Mouse (Mus musculus): Measurements from ENCODE around the gene Necap1. TPM values are rescaled to one million over a fixed set of nuclear protein-coding genes. Genes with fewer than 3 reads are reported as not detected.

Gene Necap1
- polyA plus RNA-seq, 1 experiment from 2014 or later, result 56.2 TPM

DNA sequence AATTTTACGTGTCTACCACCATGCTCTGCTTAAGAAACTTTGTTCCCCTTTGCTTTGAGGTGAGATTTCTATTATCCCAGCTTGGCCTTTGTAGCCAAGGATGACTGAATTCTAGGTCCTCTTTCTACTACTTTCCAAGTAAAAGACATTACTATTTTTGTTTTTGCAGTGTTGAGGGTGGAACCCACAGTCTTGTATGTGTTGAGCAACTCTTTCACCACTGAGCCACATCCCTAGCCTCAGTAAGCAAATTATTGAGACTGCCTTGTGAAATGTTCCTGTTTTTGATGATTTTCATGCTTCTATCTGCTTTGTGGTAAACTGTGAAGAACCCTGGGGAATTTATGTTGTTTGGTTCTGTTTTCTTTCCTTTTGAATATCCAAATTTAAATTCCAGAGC is 11.4 kb upstream of the Necap1 start:
- Histone ChIP-seq H3K27me3 (ENCODE audit: low read depth, poor library complexity, severe bottlenecking) (no peaks in the 10 kb centered on the region), H3K36me3 (no peaks in the 10 kb centered on the region), H3K27ac (no peak overlapping the region), H3K4me1 (no peaks in the 10 kb centered on the region), H3K4me3 (no peak overlapping the region), H3K9me3 (replicated peaks) (peaks cover 2% of the 10 kb centered on the region; the same call in 1 of the 2 replicates)
- DNase-seq (ENCODE audit: low spot score), result no peak
- 91% methylated on average over 1 of the region's 1 CpGs for WGBS

DNA sequence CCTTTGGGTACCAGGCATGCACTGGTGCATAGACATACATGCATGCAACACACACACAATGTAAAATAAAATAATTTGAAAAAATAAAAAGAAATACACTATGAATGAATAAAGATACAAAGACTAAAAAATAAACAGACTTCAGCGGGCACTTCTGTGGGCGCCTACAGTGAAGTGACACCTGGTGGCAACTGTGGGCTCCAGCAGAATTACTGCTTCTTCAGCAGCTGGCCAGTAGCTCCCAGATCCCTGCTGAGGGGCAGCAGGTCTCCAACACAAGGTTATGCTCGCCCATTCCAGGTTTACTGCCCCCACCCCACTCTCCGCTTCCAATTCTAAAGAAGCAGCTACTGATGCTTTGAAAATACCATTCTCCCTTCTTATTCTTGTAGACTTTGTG is 6.4 kb upstream of the Necap1 start:
- Histone ChIP-seq H3K4me1 (no peaks in the 10 kb centered on the region), H3K4me3 (no peak overlapping the region), H3K36me3 (no peaks in the 10 kb centered on the region), H3K9me3 (replicated peaks) (no peaks in the 10 kb centered on the region), H3K27ac (no peak overlapping the region), H3K27me3 (ENCODE audit: low read depth, poor library complexity, severe bottlenecking) (no peaks in the 10 kb centered on the region)
- no peak for DNase-seq (ENCODE audit: low spot score)
- WGBS, result 67% methylated on average over 4 of the region's 4 CpGs

DNA sequence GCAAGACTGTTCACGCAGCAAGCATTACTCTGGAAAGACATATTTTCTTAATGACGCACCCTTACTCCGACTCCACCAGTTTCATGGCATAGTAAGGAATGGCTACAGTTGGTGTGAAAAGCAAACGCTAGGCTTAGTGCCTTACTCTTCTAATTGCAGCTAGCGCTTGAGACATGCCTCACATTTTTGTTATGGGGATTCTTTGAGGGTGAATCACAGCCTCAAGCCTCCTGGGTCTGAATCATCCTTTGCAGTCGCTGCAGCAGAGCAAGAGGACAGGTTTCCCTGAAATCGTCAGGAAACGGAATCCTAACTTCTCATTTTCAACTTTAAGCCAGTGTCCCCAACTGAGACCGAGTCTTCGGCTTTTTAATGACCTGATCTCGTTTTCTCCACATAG is 4.4 kb upstream of the Necap1 start:
- no peaks in the 10 kb centered on the region for H3K36me3 ChIP-seq
- no peaks in the 10 kb centered on the region for H3K27me3 ChIP-seq (ENCODE audit: low read depth, poor library complexity, severe bottlenecking)
- no peak for DNase-seq (ENCODE audit: low spot score)
- no peaks in the 10 kb centered on the region for H3K9me3 ChIP-seq (replicated peaks)
- no peaks in the 10 kb centered on the region for H3K4me1 ChIP-seq
- 83% methylated on average over 11 of the region's 11 CpGs for WGBS
- no peak overlapping the region for H3K4me3 ChIP-seq
- no peak overlapping the region for H3K27ac ChIP-seq

DNA sequence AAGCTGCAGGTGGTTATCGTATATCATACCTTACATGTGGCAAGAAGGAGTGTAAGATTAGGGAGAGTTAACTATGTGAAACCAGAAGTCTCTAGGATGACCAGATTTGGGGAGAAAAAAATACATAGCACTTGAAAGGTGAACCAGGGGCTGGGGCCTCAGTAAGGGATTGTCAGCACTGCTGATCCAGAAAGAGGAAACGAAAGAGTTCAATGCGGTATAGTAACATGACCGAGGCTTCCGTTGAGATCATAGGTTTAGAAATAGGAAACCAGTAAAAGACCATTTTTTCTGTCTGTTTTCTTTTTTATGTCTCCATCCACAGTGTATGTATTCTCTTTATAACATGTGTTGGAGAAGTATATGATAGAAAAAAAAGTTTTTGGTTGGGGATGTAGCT is 1.5 kb upstream of the Necap1 start:
- WGBS, result 97% methylated on average over 5 of the region's 5 CpGs
- Histone ChIP-seq H3K27ac (no peak overlapping the region), H3K36me3 (peaks cover 19% of the 10 kb centered on the region), H3K4me3 (no peak overlapping the region), H3K9me3 (replicated peaks) (no peaks in the 10 kb centered on the region), H3K27me3 (ENCODE audit: low read depth, poor library complexity, severe bottlenecking) (no peaks in the 10 kb centered on the region), H3K4me1 (peaks cover 5% of the 10 kb centered on the region; the same call in 1 of the 2 replicates)
- no peak for DNase-seq (ENCODE audit: low spot score)

DNA sequence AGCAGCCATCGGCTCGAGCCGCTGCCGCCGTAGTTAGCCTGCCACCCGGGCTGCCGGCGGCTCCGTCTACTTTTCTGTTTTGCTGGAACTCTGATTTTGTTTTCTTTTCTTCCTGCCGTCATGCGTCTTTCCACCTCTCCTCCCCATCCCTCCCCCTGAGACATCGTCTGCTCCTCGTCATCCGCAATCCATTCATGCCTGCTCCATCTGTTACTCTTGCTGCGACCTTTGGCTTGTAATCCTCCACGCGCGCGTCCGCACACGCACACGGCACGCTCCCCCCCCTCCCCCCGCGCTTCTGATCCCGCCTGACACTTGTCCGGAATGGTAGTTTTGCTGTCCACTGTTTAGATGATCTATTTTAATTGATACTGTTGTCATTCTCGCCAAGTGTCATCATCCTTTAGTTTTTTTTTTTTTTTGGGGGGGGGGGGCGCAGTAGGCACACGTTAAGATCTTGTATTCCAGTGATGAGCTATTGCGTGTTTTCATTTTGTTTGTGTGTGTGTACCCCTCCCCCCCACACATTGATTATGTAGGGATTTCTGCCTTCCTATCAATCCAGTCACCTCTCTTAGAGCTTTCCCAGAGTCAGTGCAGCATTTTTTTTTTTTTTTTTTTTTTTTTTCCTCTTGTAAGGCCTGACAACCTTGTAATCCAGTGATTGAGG is 581 bp downstream of the Necap1 start:
- H3K9me3 ChIP-seq (replicated peaks), result no peaks in the 10 kb centered on the region
- H3K27ac ChIP-seq, result peak overlapping the region; percentile 84
- under 1% methylated on average over 31 of the region's 31 CpGs for WGBS
- no peaks in the 10 kb centered on the region for H3K27me3 ChIP-seq (ENCODE audit: low read depth, poor library complexity, severe bottlenecking)
- DNase-seq (ENCODE audit: low spot score), result no peak
- peaks cover 39% of the 10 kb centered on the region for H3K36me3 ChIP-seq
- H3K4me1 ChIP-seq, result peaks cover 5% of the 10 kb centered on the region; the same call in 1 of the 2 replicates
- peak overlapping the region; percentile 63 for H3K4me3 ChIP-seq

DNA sequence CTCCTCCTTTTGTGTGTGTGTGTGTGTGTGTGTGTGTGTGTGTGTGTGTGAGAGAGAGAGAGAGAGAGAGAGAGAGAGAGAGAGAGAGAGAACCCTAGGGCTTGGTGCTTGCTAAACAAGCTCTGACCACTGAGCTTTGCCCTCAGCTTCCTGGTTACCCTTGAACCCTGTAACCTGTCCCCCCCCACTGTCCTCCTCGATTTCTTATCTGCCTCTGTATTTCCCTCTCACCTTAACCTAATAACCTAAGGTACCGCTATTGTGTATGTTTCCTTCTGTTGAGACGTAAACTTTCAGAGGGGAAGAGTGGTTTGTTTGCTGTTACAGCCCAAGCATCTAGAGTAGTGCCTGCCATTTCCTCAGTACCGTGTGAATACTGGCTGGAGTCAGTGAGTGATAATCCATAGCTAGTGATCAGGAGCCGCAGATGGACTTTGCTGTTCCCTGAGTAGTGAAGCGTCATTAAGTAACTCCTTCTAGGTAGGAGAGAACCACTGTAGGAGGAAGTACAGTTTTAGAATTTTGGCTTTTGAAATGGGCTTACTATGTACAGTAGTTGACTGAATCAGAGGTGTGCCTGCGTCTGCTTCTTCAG is 5.0 kb downstream of the Necap1 start:
- 93% methylated on average over 7 of the region's 7 CpGs for WGBS
- peaks cover 5% of the 10 kb centered on the region; the same call in 1 of the 2 replicates for H3K4me1 ChIP-seq
- no peaks in the 10 kb centered on the region for H3K27me3 ChIP-seq (ENCODE audit: low read depth, poor library complexity, severe bottlenecking)
- no peaks in the 10 kb centered on the region for H3K9me3 ChIP-seq (replicated peaks)
- no peak for DNase-seq (ENCODE audit: low spot score)
- H3K36me3 ChIP-seq, result peaks cover 83% of the 10 kb centered on the region
- no peak overlapping the region for H3K27ac ChIP-seq
- no peak overlapping the region for H3K4me3 ChIP-seq

DNA sequence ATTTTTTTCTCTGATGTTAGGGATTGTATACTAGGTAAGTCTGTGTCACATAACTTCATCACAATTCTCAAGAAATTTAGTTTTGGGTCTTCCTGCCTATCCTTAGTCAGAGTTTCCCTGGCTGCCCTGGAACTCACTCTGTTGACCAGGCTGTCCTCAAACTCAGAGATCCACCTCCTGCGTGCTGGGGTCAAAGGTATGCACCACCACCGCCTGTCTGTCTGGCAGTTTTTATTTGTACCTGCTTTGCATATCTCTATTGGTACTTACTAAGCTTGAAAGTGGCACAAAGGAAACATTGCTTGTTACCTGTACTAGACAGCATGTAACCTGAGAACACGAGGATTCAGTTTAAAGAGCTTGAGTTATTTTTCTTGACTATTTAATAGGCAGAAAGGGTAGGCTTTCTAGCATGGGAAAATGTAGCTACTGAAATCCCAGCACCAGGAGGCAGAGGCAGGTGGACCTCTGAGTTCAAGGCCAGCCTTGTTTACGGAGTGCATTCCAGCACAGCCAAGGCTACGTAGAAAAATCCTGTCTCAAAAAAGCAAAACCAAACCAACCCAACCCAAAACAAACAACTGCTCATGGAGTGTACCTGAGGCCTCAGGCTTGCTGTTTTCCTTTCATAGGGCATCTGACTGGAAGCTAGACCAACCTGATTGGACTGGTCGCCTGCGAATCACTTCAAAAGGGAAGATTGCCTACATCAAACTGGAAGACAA is 5.7 kb downstream of the Necap1 start:
- Histone ChIP-seq H3K4me1 (peaks cover 5% of the 10 kb centered on the region; the same call in 1 of the 2 replicates), H3K27ac (no peak overlapping the region), H3K27me3 (ENCODE audit: low read depth, poor library complexity, severe bottlenecking) (no peaks in the 10 kb centered on the region), H3K4me3 (no peak overlapping the region), H3K36me3 (peaks cover 90% of the 10 kb centered on the region), H3K9me3 (replicated peaks) (no peaks in the 10 kb centered on the region)
- WGBS, result 92% methylated on average over 7 of the region's 7 CpGs
- DNase-seq (ENCODE audit: low spot score), result no peak

DNA sequence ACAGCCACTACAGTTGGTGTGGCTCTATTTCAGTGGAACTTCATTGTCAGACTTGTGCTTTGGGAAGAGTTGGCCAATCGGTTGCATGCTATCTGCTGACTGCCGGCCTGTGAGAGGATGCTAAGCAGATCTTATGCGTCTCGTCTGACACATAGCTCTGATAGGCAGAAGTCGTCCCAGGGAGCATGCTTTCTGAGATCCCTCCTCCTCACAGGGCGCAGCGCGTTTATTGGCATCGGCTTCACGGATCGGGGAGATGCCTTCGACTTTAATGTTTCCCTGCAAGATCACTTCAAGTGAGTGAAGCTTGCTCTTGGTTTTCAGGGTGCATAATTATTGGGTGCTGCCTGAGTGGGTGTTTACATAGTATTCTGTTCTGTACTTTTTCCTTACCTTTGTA is 7.0 kb downstream of the Necap1 start:
- Histone ChIP-seq H3K9me3 (replicated peaks) (no peaks in the 10 kb centered on the region), H3K4me1 (no peaks in the 10 kb centered on the region), H3K36me3 (peaks cover 99% of the 10 kb centered on the region), H3K27ac (no peak overlapping the region), H3K4me3 (no peak overlapping the region), H3K27me3 (ENCODE audit: low read depth, poor library complexity, severe bottlenecking) (no peaks in the 10 kb centered on the region)
- 94% methylated on average over 12 of the region's 12 CpGs for WGBS
- no peak for DNase-seq (ENCODE audit: low spot score)

DNA sequence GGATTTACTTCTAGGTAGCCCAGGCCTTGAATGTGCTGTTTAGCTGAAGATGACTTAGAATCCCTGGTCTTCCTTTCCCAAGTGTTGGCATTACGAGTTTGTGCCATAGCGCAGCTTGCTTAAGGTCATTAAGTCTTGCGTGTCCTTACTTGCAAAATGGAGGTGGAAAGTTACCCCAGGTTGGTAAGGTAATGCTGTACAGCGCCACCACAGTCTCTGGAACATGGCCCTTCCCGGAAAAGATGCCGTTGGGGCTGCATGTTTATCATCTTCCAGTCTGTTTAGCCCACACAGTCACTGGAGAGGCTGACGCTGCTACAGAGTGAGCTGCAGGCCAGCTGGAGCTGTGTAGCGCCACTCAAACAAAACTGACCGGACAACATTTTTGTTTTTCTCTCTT is 9.3 kb downstream of the Necap1 start:
- Histone ChIP-seq H3K36me3 (peaks cover 99% of the 10 kb centered on the region), H3K27ac (no peak overlapping the region), H3K27me3 (ENCODE audit: low read depth, poor library complexity, severe bottlenecking) (no peaks in the 10 kb centered on the region), H3K4me3 (no peak overlapping the region), H3K4me1 (no peaks in the 10 kb centered on the region), H3K9me3 (replicated peaks) (no peaks in the 10 kb centered on the region)
- 94% methylated on average over 9 of the region's 9 CpGs for WGBS
- DNase-seq (ENCODE audit: low spot score), result no peak

DNA sequence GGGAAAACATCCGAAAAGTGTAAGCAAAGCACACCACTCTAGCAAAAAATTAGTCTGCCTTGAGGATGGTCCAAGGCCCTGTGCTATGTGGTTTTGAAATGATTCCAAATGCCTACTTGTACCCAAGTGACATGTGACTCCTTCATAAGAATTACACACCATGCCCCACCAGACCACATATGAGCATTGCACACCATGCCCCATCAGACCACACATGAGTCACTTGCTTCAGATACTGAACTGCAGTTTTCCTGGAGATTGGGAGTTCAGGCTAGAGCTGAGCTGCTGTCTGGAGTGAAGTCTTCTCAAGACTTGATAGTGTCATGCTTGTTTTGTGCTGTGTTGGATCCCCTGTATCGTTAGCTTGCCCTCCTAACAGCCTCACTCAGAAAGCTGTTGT is 15.3 kb downstream of the Necap1 start:
- peak; percentile 26 for DNase-seq (ENCODE audit: low spot score)
- no peaks in the 10 kb centered on the region for H3K4me1 ChIP-seq
- WGBS, result 92% methylated on average over 2 of the region's 2 CpGs
- peaks cover 70% of the 10 kb centered on the region for H3K36me3 ChIP-seq
- H3K27ac ChIP-seq, result no peak overlapping the region
- no peaks in the 10 kb centered on the region for H3K27me3 ChIP-seq (ENCODE audit: low read depth, poor library complexity, severe bottlenecking)
- no peak overlapping the region for H3K4me3 ChIP-seq
- no peaks in the 10 kb centered on the region for H3K9me3 ChIP-seq (replicated peaks)

DNA sequence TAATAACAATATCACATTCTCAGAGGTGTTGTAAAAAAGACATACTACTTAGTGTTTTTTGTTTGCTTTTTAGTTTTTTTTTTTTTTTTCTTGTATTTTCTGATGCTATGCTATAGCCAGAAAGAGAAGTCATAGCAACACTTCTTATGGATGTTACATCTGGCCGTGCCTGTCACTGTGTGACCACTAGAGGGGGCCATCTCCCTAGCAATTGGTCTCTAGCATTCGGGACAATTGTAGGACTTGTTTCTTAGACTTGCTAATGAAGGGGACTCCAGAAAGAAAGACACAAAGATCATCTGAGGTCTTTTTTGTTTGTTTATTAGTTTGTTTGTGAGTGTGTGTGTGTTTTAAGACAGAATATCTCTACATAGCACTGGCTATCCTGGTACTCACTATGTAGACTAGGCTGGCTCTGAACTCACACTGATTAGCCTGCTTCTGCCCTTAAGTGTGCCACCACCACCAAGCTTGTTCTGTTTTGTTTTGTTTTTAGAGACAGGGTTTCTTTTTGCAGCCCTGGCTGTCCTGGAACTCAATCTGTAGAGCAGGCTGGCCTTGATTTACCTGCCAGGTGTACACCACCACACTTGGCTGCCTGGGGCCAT is 18.3 kb downstream of the Necap1 start:
- DNase-seq (ENCODE audit: low spot score), result peak; percentile 61
- H3K27ac ChIP-seq, result no peak overlapping the region
- no peak overlapping the region for H3K4me3 ChIP-seq
- 23% methylated on average over 2 of the region's 2 CpGs for WGBS
- H3K4me1 ChIP-seq, result no peaks in the 10 kb centered on the region
- peaks cover 45% of the 10 kb centered on the region for H3K36me3 ChIP-seq
- H3K27me3 ChIP-seq (ENCODE audit: low read depth, poor library complexity, severe bottlenecking), result no peaks in the 10 kb centered on the region
- no peaks in the 10 kb centered on the region for H3K9me3 ChIP-seq (replicated peaks)

DNA sequence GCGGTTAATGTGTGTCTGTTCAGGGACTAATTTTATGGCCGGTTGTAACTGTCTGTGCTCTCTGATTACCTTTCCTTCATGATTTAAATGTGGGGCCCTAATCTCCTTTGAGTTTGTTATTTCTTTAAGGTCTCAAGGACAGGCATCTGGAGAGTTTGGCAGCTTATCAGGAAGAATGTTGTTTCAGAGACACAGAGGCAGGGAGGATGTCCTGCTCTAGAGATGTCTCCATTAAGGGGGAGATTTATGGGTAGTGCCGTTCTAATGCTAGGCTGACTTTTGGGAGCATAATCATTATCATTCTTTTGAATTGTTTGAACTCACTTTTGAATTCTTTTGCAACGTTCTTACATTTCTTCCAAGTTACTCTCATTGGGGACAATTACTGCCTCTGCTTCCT is 45.6 kb downstream of the Necap1 start:
- WGBS, result 40% methylated on average over 4 of the region's 4 CpGs

DNA sequence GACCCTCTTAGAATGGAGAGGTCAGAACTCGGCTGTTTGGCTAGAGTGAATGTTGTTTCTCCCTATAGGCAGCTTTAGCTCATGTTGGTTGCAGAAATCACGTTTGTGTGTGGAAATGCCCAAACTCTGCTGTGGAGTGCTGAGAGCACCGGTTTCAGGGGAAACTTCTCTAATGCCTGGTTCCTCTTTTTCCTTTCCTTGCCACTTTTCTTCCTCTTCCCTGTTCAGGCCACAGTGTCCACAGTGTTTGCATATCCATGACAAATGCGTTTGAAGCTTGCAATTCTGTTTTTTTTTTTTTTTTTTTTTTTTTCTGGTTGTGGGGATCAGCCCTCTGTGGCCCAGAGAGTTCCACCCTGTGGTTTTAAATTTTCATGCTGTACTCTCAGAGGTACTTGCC is 47.2 kb downstream of the Necap1 start, which contains the start of gene Clec4a1:
Gene Clec4a1 (plus strand): TSS at position 398 of the 400 bp plus-strand sequence.
- no peaks in the 10 kb centered on the region for H3K4me1 ChIP-seq
- no peaks in the 10 kb centered on the region for H3K27me3 ChIP-seq (ENCODE audit: low read depth, poor library complexity, severe bottlenecking)
- H3K4me3 ChIP-seq, result no peak within 1 kb of the TSS
- 73% methylated on average over 4 of the region's 4 CpGs for WGBS
- H3K9me3 ChIP-seq (replicated peaks), result no peaks in the 10 kb centered on the region
- DNase-seq (ENCODE audit: low spot score), result no peak
- H3K36me3 ChIP-seq, result no peaks in the 10 kb centered on the region
- H3K27ac ChIP-seq, result no peak within 1 kb of the TSS

More for the DNA sequence above, 45.6 kb downstream of the Necap1 start:
- H3K4me1 ChIP-seq, result no peaks in the 10 kb centered on the region
- no peaks in the 10 kb centered on the region for H3K27me3 ChIP-seq (ENCODE audit: low read depth, poor library complexity, severe bottlenecking)
- H3K27ac ChIP-seq, result no peak overlapping the region
- DNase-seq (ENCODE audit: low spot score), result no peak
- no peaks in the 10 kb centered on the region for H3K36me3 ChIP-seq
- H3K4me3 ChIP-seq, result no peak overlapping the region
- no peaks in the 10 kb centered on the region for H3K9me3 ChIP-seq (replicated peaks)
